Mouse (Mus musculus) lung, postnatal 4 days (tissue): Measurements from ENCODE around the gene Bcl2a1a.
"Not testable (repeated sequence)": the region's sequence is repeated elsewhere in the genome, so short reads cannot be mapped to it uniquely, and the experiment has no call there.

ENCODE experiments used
- DNase-seq, 2 experiments: peaks; one replicate each; pipeline ENCODE4 v3.0.0; 2021

Bcl2a1a gene

GRCm38 (mm10) chr9:88956670-88957153 lies at the start of gene Bcl2a1a:
Gene Bcl2a1a (plus strand): TSS chr9:88956900.
- DNase-seq, result peak; percentile 60 to 70

DNA sequence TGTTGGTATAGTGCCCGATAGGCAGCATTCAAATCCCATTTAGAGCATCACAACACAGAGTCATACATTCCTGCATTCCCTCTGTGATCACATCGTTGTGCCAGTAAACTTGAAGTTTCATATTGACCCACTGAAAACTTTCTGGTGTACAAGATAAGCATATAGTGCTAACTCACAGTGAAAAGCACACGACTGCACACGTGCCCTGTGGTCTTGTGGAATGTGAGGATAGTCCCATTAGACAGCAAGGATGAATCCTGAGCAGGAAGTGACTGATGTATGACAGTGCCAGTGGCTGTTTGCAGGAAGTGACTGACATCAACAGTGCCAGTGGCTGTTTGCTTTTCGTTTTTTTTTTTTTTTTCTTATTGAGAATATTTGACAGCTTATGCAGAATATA lies 40.1 kb upstream of the Bcl2a1a start:
- DNase-seq, result not testable (repeated sequence)

DNA sequence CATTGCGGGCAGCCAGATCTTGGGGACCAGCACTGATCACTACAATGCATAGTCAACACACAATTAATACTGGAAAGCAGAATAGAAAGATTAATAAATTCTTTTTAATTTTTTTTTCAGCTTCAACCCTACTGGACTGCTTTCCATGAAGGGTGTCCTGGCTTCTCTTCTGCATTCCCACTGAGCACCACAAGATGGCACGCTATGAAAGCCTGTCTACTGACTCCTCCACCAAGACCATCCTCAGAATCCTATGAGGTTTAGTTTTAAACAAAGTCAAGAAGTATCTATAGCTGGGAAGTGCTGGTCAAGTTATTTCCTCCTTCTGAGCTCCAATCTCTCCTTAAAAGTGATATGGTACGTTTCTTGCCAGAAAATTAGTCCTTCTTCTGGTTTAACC lies 18.4 kb upstream of the Bcl2a1a start:
- DNase-seq, result peak in 1 of 2 experiments; percentile 32

- not testable (repeated sequence) for DNase-seq
These were observed 5.2 kb upstream of the Bcl2a1a start for GRCm38 (mm10) chr9:88951466-88951865.

- peak; percentile 38 to 51 for DNase-seq
These were observed 3.5 kb upstream of the Bcl2a1a start for GRCm38 (mm10) chr9:88953151-88953550.

- DNase-seq, result peak in 1 of 2 experiments; percentile 39
These were observed 1.5 kb upstream of the Bcl2a1a start for GRCm38 (mm10) chr9:88955224-88955623.

DNA sequence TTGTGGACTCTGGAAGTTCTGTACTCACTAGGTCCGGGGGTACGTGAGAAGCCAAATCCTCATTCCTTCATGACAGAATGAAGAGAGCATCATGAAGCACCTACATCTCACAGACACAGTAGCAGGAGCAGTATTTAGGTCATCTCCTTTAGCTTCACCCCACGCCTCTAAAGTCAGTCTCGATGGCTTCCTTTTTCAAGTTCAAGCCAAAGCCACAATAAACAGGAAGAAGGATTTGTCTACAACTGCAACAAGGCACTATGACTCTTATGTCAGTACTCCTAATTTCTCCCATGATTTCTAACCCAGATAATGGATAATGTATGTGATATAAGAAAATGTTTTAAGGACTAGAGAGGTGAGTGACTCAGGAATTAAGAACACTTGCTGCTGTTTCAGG lies 665 bp upstream of the Bcl2a1a start:
- not testable (repeated sequence) for DNase-seq

DNA sequence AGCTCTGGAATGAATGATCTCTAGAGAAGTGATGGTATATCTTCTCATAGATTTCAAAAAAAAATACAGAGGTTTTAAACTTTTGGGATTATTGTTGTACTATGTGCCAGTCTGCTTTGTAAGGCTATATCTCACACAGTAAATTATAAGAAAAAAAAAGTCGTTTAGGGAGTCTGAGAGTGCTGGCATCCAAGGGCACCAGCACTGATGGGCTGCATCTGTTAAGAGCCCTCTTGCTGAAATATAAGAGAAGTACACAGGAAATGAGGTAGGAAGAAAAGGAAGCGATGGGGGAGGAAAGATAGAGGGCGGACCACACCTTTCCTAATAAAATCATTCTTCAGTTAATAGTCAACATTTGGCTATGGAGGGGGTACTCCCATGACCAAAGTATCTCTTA lies 2.2 kb downstream of the Bcl2a1a start:
- DNase-seq, result no peak

DNA sequence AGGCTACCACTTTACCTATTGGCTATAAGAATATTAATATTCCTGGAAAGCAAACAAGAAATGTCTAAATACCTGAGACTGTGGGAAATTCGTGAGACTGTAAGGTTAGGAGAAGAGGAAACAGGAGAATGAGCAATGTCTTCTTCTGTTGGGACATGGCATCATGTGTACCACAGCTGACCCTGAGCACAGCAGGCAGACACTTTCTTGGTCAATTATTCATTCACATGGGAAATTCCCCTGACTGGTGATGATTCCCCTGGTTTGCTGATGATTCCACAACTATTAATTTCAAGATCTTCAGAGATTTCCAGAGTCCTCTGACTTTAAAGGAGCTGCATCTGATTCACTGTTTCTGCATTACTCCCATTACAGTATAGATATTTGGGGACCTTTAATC lies 3.3 kb downstream of the Bcl2a1a start:
- not testable (repeated sequence) for DNase-seq

DNA sequence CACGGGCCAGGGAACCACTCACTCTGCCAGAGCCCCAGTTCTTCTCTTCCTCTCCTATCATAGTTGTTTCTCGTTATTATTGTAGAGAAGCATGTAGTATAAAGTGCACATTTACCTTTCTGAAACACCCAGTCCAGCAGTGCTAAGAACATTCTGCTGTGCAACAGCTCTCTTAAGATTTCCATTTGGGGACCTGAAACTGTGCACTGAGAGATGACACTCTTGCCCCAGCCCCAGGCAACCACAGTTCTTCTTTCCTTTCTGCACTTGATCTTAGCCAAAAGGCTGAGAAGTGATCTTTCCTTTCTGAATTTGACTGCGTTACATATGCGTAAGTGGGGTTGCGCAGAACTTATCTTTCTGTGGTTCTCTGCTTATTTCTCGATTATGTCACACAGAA lies 9.8 kb downstream of the Bcl2a1a start:
- not testable (repeated sequence) for DNase-seq

DNA sequence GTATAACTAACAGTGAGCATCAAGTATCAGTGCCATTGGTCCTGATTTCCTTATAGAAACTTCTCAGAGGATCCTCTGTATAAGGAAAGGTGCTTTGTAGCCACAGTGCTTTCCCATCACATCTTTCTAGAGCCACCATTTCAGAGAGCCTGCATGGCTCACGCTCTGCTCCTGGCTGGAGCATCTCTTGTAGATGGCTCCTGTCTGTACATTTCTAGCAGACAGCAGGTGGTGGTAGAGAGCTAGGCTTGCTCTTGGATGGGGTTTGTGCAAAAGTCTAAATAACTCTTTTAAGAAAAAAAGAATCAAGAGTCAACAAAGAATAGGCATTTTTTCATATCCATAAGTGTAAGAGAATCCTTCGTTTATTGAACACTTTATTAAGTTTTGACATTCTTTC lies 12.8 kb downstream of the Bcl2a1a start:
- DNase-seq, result not testable (repeated sequence)

GRCm38 (mm10) chr9:88976875-88977274 lies 20.2 kb downstream of the Bcl2a1a start:
- not testable (repeated sequence) for DNase-seq

GRCm38 (mm10) chr9:88979781-88980180 lies 23.1 kb downstream of the Bcl2a1a start:
- not testable (repeated sequence) for DNase-seq

GRCm38 (mm10) chr9:89001541-89001940 lies 44.8 kb downstream of the Bcl2a1a start:
- not testable (repeated sequence) for DNase-seq
